Mouse (Mus musculus) sigmoid colon, adult 10 weeks (tissue): ENCODE data around the gene Gltpd2. TPM values are rescaled to one million over a fixed set of nuclear protein-coding genes. Genes with fewer than 3 reads are reported as not detected.

Source experiments
- polyA plus RNA-seq: library from polyadenylated mRNA; stranded (reverse); fragments of 350-450 nt; fragmentation: Illumina TruSeq; extraction: RNeasy Lipid Tissue Mini Kit (QIAGEN cat#74804); gene quantifications from one replicate; pipeline ENCODE4 v1.2.3, GENCODE M21; 2014; ENCODE audit warnings: low read depth, low replicate concordance

Gene Gltpd2
- polyA plus RNA-seq, result not detected

GRCm38 (mm10) chr11:70518923-70519322, at the start of gene Gltpd2:
Gene Gltpd2, plus strand, starts transcription at chr11:70519196.

GRCm38 (mm10) chr11:70504970-70505369, 14.0 kb upstream of the Gltpd2 start, which contains the start of gene Tm4sf5:
Gene Tm4sf5, plus strand, starts transcription at chr11:70505244.

GRCm38 (mm10) chr11:70514288-70514687, 4.7 kb upstream of the Gltpd2 start, which contains the start of gene Vmo1:
Gene Vmo1, minus strand, starts transcription at chr11:70514616.

GRCm38 (mm10) chr11:70525184-70525678, 6.2 kb downstream of the Gltpd2 start, which contains the start of gene Psmb6:
Gene Psmb6, plus strand, starts transcription at chr11:70525367.

GRCm38 (mm10) chr11:70532839-70533238, 13.8 kb downstream of the Gltpd2 start, which contains the start of gene Gm40193:
Gene Gm40193, minus strand, starts transcription at chr11:70532939.

GRCm38 (mm10) chr11:70539877-70540587, 21.0 kb downstream of the Gltpd2 start, which contains the start of gene Pld2:
Gene Pld2, plus strand, starts transcription at chr11:70540064.

GRCm38 (mm10) chr11:70562287-70562994, 43.4 kb downstream of the Gltpd2 start, which contains the start of gene Mink1:
Gene Mink1, plus strand, starts transcription at chr11:70562881.

Other genes with a start within 250 kb of the Gltpd2 start
- not detected for gene Alox12e, start 196.6 kb upstream of the Gltpd2 start, polyA plus RNA-seq
- gene Alox15, start 167.2 kb upstream of the Gltpd2 start, polyA plus RNA-seq, result 5.9 TPM
- 6.3 TPM for gene Pelp1, start 109.2 kb upstream of the Gltpd2 start, polyA plus RNA-seq
- 0.47 TPM for gene Arrb2, start 86.6 kb upstream of the Gltpd2 start, polyA plus RNA-seq
- 8.1 TPM for gene Med11, start 67.3 kb upstream of the Gltpd2 start, polyA plus RNA-seq
- 0.28 TPM for gene Zmynd15, start 59.8 kb upstream of the Gltpd2 start, polyA plus RNA-seq
- 12.0 TPM for gene Cxcl16, start 59.2 kb upstream of the Gltpd2 start, polyA plus RNA-seq
- 1.6 TPM for gene Tm4sf5, start 14.0 kb upstream of the Gltpd2 start, polyA plus RNA-seq
- not detected for gene Vmo1, start 4.6 kb upstream of the Gltpd2 start, polyA plus RNA-seq
- 16.2 TPM for gene Psmb6, start 6.2 kb downstream of the Gltpd2 start, polyA plus RNA-seq
- not detected for gene Gm40193, start 13.7 kb downstream of the Gltpd2 start, polyA plus RNA-seq
- gene Pld2, start 20.9 kb downstream of the Gltpd2 start, polyA plus RNA-seq, result 0.85 TPM
- 4.6 TPM for gene Mink1, start 43.7 kb downstream of the Gltpd2 start, polyA plus RNA-seq
- gene 4930544D05Rik, start 96.7 kb downstream of the Gltpd2 start, polyA plus RNA-seq, result not detected
- not detected for gene Chrne, start 100.0 kb downstream of the Gltpd2 start, polyA plus RNA-seq
- gene Gp1ba, start 119.9 kb downstream of the Gltpd2 start, polyA plus RNA-seq, result not detected
- 43.3 TPM for gene Rnf167, start 128.0 kb downstream of the Gltpd2 start, polyA plus RNA-seq
- gene Slc25a11, start 128.3 kb downstream of the Gltpd2 start, polyA plus RNA-seq, result 26.7 TPM
- gene Pfn1, start 135.4 kb downstream of the Gltpd2 start, polyA plus RNA-seq, result 141 TPM
- gene Eno3, start 138.0 kb downstream of the Gltpd2 start, polyA plus RNA-seq, result 22.6 TPM
- 18.2 TPM for gene Spag7, start 150.2 kb downstream of the Gltpd2 start, polyA plus RNA-seq
- gene Camta2, start 168.9 kb downstream of the Gltpd2 start, polyA plus RNA-seq, result 2.2 TPM
- gene Inca1, start 181.0 kb downstream of the Gltpd2 start, polyA plus RNA-seq, result 0.85 TPM
- 24.2 TPM for gene Kif1c, start 181.4 kb downstream of the Gltpd2 start, polyA plus RNA-seq
- 3.8 TPM for gene Zfp3, start 245.0 kb downstream of the Gltpd2 start, polyA plus RNA-seq